ENCODE assay signal across 16 mouse cellular contexts in genomic region chr9:103141266-103141665, GRCm38 (mm10).
"Had no signal": no experiment of that assay in that cellular context is flagged by ENCODE, and none has a peak within 500 bp of the region (broad histone marks: within the 10 kb centered on the region; RNA-seq: fewer than 3 reads in every experiment).

No protein-coding gene starts in this region.

- H3K9me3 ChIP-seq: limb, embryonic 13.5 days; midbrain, embryonic 12.5 days; neural tube, embryonic 13.5 days had no signal

- DNase-seq: kidney, postnatal 36 days; layer of hippocampus, adult 9-11 months; layer of hippocampus, postnatal 36 days; left cerebral cortex, postnatal 4 days; lung, adult 18-20 months; retina, postnatal 1 day; right cerebral cortex, postnatal 4 days; spleen, adult 18-20 months; thymus, adult 2 months; thymus, postnatal 25 days had no signal

- H3K27ac ChIP-seq: kidney, postnatal 0 days; limb, embryonic 13.5 days; liver, embryonic 14.5 days; midbrain, embryonic 12.5 days; neural tube, embryonic 13.5 days had no signal

- H3K4me3 ChIP-seq: limb, embryonic 13.5 days; midbrain, embryonic 12.5 days; neural tube, embryonic 13.5 days had no signal

- H3K36me3 ChIP-seq: limb, embryonic 13.5 days had no signal

- H3K27me3 ChIP-seq: limb, embryonic 13.5 days; midbrain, embryonic 12.5 days; neural tube, embryonic 13.5 days had no signal

- H3K9ac ChIP-seq: limb, embryonic 13.5 days; liver, embryonic 14.5 days; midbrain, embryonic 12.5 days; neural tube, embryonic 13.5 days had no signal

- ATAC-seq: midbrain, embryonic 16.5 days had no signal

- H3K4me2 ChIP-seq: limb, embryonic 13.5 days; midbrain, embryonic 12.5 days; neural tube, embryonic 13.5 days had no signal
